Mouse (Mus musculus) right cerebral cortex, postnatal 25 days (tissue): Measurements from ENCODE around the gene Akt2.
"Not testable (repeated sequence)": the region's sequence is repeated elsewhere in the genome, so short reads cannot be mapped to it uniquely, and the experiment has no call there.

Experiments used
- DNase-seq: peaks from one replicate; pipeline ENCODE4 v3.0.0; 2022

Gene Akt2

GRCm38 (mm10) chr7:27622234-27622633 lies 30.9 kb downstream of the Akt2 start:
- DNase-seq: no peak

- no peak for DNase-seq
Observed at GRCm38 (mm10) chr7:27624967-27625366, 33.6 kb downstream of the Akt2 start.

GRCm38 (mm10) chr7:27627707-27628106 lies 36.4 kb downstream of the Akt2 start:
- DNase-seq: no peak

- no peak for DNase-seq
Observed at GRCm38 (mm10) chr7:27628190-27628589, 36.8 kb downstream of the Akt2 start.

GRCm38 (mm10) chr7:27628816-27629215 lies 37.5 kb downstream of the Akt2 start:
- not testable (repeated sequence) for DNase-seq

- DNase-seq: no peak
Observed at GRCm38 (mm10) chr7:27631439-27631838, 40.1 kb downstream of the Akt2 start.

- DNase-seq: no peak
Observed at GRCm38 (mm10) chr7:27633166-27633565, 41.8 kb downstream of the Akt2 start.

GRCm38 (mm10) chr7:27634691-27635090 lies 43.3 kb downstream of the Akt2 start:
- DNase-seq: no peak

GRCm38 (mm10) chr7:27635094-27635493 lies 43.7 kb downstream of the Akt2 start:
- not testable (repeated sequence) for DNase-seq

GRCm38 (mm10) chr7:27644471-27644870 lies 53.1 kb downstream of the Akt2 start:
- no peak for DNase-seq

- no peak for DNase-seq
Observed at GRCm38 (mm10) chr7:27646516-27646915, 55.2 kb downstream of the Akt2 start.

- no peak for DNase-seq
Observed at GRCm38 (mm10) chr7:27647281-27648002, 56.1 kb downstream of the Akt2 start.

GRCm38 (mm10) chr7:27649723-27650122 lies 58.4 kb downstream of the Akt2 start:
- DNase-seq: no peak

- DNase-seq: peak; percentile 74
Observed at GRCm38 (mm10) chr7:27650949-27651348, 59.6 kb downstream of the Akt2 start.

- DNase-seq: peak; percentile 87
Observed at GRCm38 (mm10) chr7:27653681-27654437, 62.5 kb downstream of the Akt2 start, which contains the start of gene Ttc9b. Gene Ttc9b (plus strand): TSS chr7:27653915.

GRCm38 (mm10) chr7:27654607-27655276 lies 63.4 kb downstream of the Akt2 start:
- peak; percentile 65 for DNase-seq

GRCm38 (mm10) chr7:27655545-27655944 lies 64.2 kb downstream of the Akt2 start:
- DNase-seq: peak; percentile 65

- DNase-seq: no peak
Observed at GRCm38 (mm10) chr7:27656600-27656999, 65.2 kb downstream of the Akt2 start.

GRCm38 (mm10) chr7:27657824-27658395 lies 66.6 kb downstream of the Akt2 start:
- no peak for DNase-seq

- no peak for DNase-seq
Observed at GRCm38 (mm10) chr7:27658712-27659663, 67.6 kb downstream of the Akt2 start.

GRCm38 (mm10) chr7:27662038-27662437 lies 70.7 kb downstream of the Akt2 start:
- no peak for DNase-seq

- no peak for DNase-seq
Observed at GRCm38 (mm10) chr7:27673064-27673574, 81.8 kb downstream of the Akt2 start.
